Comparison of ENCODE assay signal across 9 mouse cellular contexts in the genomic region with DNA sequence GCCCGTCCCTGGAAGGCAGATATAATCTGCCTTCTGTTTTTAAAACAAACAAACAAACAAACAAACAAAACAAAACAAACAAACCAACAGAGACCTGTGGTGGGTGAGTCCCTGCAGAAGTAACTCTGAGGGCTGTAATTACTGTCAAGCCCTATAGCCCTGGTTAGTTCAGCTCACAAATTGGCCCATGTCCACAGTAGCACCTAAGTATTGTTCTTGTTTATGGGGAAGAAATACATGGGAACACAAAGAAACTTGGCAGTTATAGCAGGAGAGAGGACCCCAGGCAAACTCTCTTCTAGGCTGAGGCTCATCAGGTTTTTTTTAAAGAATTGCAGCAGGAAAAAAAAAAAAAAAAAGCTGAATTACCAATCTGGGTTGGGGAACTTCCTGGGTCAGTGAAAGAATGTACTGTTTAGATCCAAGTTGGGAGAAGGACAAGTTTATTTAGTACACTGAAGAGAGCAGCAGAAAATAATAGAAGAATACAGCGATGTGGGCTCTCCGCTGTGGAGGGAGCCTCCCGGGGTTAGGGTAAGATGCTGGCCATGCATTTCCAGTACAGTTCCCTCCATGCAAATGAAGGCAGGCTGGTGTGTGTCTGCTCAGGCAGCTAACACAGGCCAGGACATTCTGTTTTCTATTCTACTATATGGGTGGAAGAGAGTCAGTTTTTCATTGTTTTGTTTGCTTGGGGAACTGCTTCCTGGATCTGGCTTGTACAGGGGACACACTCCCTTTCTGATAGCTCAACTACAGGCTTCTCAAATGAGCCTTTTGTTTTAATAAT. TPM values are rescaled to one million over a fixed set of nuclear protein-coding genes. Genes with fewer than 3 reads are reported as not detected.
DNase-seq lines count a peak whose midpoint lies in the region; ATAC-seq and TF ChIP-seq lines count a peak whose summit lies in the region.
"Had no signal": no experiment of that assay in that cellular context is flagged by ENCODE, and none has a peak within 500 bp of the region (broad histone marks: within the 10 kb centered on the region; RNA-seq: fewer than 3 reads in every experiment).

No protein-coding gene starts in this region.

- no peak overlapping the region for H3K4me3 ChIP-seq in midbrain, postnatal 0 days (ENCODE audit: low read depth, low read length)
- H3K4me3 ChIP-seq in midbrain, embryonic 11.5 days (ENCODE audit: low read depth, low read length): no peak overlapping the region
- no peak overlapping the region for H3K4me3 ChIP-seq in intestine, embryonic 15.5 days (replicated peaks)
- no peak overlapping the region for H3K4me3 ChIP-seq in stomach, postnatal 0 days (ENCODE audit: low read depth, low read length)

- H3K27me3 ChIP-seq in midbrain, postnatal 0 days (ENCODE audit: insufficient read depth, low read length): no peaks in the 10 kb centered on the region
- no peaks in the 10 kb centered on the region for H3K27me3 ChIP-seq in midbrain, embryonic 11.5 days (ENCODE audit: control insufficient read depth, insufficient read depth, low read length)
- no peaks in the 10 kb centered on the region for H3K27me3 ChIP-seq in intestine, embryonic 15.5 days (replicated peaks)
- H3K27me3 ChIP-seq in stomach, postnatal 0 days (ENCODE audit: control insufficient read depth, insufficient read depth, low read length): no peaks in the 10 kb centered on the region

- 0 out of 2 replicates have a peak overlapping the region, but pooled peaks have one; percentile 26 for H3K27ac ChIP-seq in midbrain, postnatal 0 days (ENCODE audit: low read depth, low read length)
- H3K27ac ChIP-seq in midbrain, embryonic 11.5 days (ENCODE audit: low read depth, low read length): no peak overlapping the region
- peak overlapping the region; percentile 66 for H3K27ac ChIP-seq in intestine, embryonic 15.5 days
- peak overlapping the region; percentile 72 for H3K27ac ChIP-seq in stomach, postnatal 0 days (replicated peaks)
- H3K27ac ChIP-seq: liver, embryonic 14.5 days had no signal

- peak; percentile 29 to 33 for DNase-seq in heart, adult 18-20 months
- DNase-seq in heart, adult 8-10 months (ENCODE audit: low spot score): no peak
- no peak for DNase-seq in midbrain, postnatal 0 days (ENCODE audit: low spot score)
- DNase-seq in midbrain, embryonic 11.5 days (ENCODE audit: low spot score, missing footprints): no peak
- DNase-seq in stomach, postnatal 0 days (ENCODE audit: low spot score): no peak
- no peak for DNase-seq in cerebellum, postnatal 10 days
- no peak for DNase-seq in cerebellum, postnatal 14 days

- no peak for ATAC-seq in midbrain, postnatal 0 days (ENCODE audit: low FRiP score)
- no peak for ATAC-seq in midbrain, embryonic 11.5 days (ENCODE audit: low FRiP score)
- ATAC-seq in intestine, embryonic 15.5 days: peak; percentile 64
- ATAC-seq in stomach, postnatal 0 days (ENCODE audit: low FRiP score, low TSS enrichment): peak; percentile 38; the same call in 1 of the 2 replicates

- no peak overlapping the region for H3K4me2 ChIP-seq in midbrain, postnatal 0 days (ENCODE audit: low read depth, low read length, poor library complexity, severe bottlenecking)
- no peak overlapping the region for H3K4me2 ChIP-seq in midbrain, embryonic 11.5 days
- 0 out of 2 replicates have a peak overlapping the region, but pooled peaks have one; percentile 0 for H3K4me2 ChIP-seq in intestine, embryonic 15.5 days (replicated peaks)
- H3K4me2 ChIP-seq in stomach, postnatal 0 days (replicated peaks; ENCODE audit: low read depth): peak overlapping the region; percentile 14; the same call in 1 of the 2 replicates

- 37% methylated on average over 4 of the region's 4 CpGs for WGBS in midbrain, postnatal 0 days
- 48% methylated on average over 4 of the region's 4 CpGs for WGBS in midbrain, embryonic 11.5 days
- WGBS in intestine, embryonic 15.5 days: 38% methylated on average over 4 of the region's 4 CpGs
- 42% methylated on average over 4 of the region's 4 CpGs for WGBS in stomach, postnatal 0 days

- no peak for TF ChIP-seq CTCF in midbrain, postnatal 0 days (IDR thresholded peaks at IDR 0.05)
- TF ChIP-seq CTCF in stomach, postnatal 0 days (IDR thresholded peaks at IDR 0.05; ENCODE audit: low read depth): no peak

- no peaks in the 10 kb centered on the region for H3K36me3 ChIP-seq in midbrain, postnatal 0 days (ENCODE audit: insufficient read depth, low read length)
- H3K36me3 ChIP-seq in midbrain, embryonic 11.5 days (ENCODE audit: control insufficient read depth, insufficient read depth, low read length): no peaks in the 10 kb centered on the region
- H3K36me3 ChIP-seq in intestine, embryonic 15.5 days: no peaks in the 10 kb centered on the region
- no peaks in the 10 kb centered on the region for H3K36me3 ChIP-seq in stomach, postnatal 0 days (ENCODE audit: control insufficient read depth, insufficient read depth, low read length)

- no peaks in the 10 kb centered on the region for H3K4me1 ChIP-seq in midbrain, postnatal 0 days (ENCODE audit: insufficient read depth, low read length)
- no peaks in the 10 kb centered on the region for H3K4me1 ChIP-seq in midbrain, embryonic 11.5 days (ENCODE audit: control insufficient read depth, insufficient read depth, low read length)
- H3K4me1 ChIP-seq in intestine, embryonic 15.5 days (replicated peaks): peaks cover 7% of the 10 kb centered on the region; the same call in 1 of the 2 replicates
- H3K4me1 ChIP-seq in stomach, postnatal 0 days (replicated peaks; ENCODE audit: control insufficient read depth, insufficient read depth): peaks cover 5% of the 10 kb centered on the region; the same call in 1 of the 2 replicates

- TF ChIP-seq EP300 in stomach, postnatal 0 days (optimal IDR thresholded peaks at IDR 0.05): no peak

- H3K9ac ChIP-seq in midbrain, postnatal 0 days (replicated peaks; ENCODE audit: low read length, poor library complexity, severe bottlenecking): no peak overlapping the region
- H3K9ac ChIP-seq in midbrain, embryonic 11.5 days (ENCODE audit: low read length): no peak overlapping the region
- H3K9ac ChIP-seq in intestine, embryonic 15.5 days: no peak overlapping the region
- H3K9ac ChIP-seq in stomach, postnatal 0 days (ENCODE audit: low read length): no peak overlapping the region
- H3K9ac ChIP-seq: liver, embryonic 14.5 days had no signal

- no peaks in the 10 kb centered on the region for H3K9me3 ChIP-seq in midbrain, postnatal 0 days (ENCODE audit: low read length)
- H3K9me3 ChIP-seq in midbrain, embryonic 11.5 days (ENCODE audit: control insufficient read depth, low read length): no peaks in the 10 kb centered on the region
- H3K9me3 ChIP-seq in intestine, embryonic 15.5 days: no peaks in the 10 kb centered on the region
- H3K9me3 ChIP-seq in stomach, postnatal 0 days (ENCODE audit: control insufficient read depth, low read length): no peaks in the 10 kb centered on the region

RNA-seq across cellular contexts. Expression of a gene that starts 22.1 kb away (rescaled TPM):
- 1 to 10 TPM; 4.5 to 6.5 TPM for total RNA-seq in heart, adult 18-20 months (2021)
- 1 to 10 TPM; 3.8 to 5.3 (median 4.5) TPM for total RNA-seq in heart, adult 8-10 months (2022)
- total RNA-seq in midbrain, postnatal 0 days (2014; rRNA removed): 183 and 207 TPM in 2 replicates
- polyA plus RNA-seq in midbrain, postnatal 0 days (2015; fragmentation: Nextera tagmentation; extraction: Ambion mirVana): 61.4 and 78.6 TPM in 2 replicates
- 4.6 and 7.0 TPM in 2 replicates for polyA plus RNA-seq in midbrain, embryonic 11.5 days (2014; fragmentation: Nextera tagmentation; extraction: Ambion mirVana)
- polyA plus RNA-seq in intestine, embryonic 15.5 days (2015; fragmentation: Nextera tagmentation; extraction: Ambion mirVana): 14.3 and 15.1 TPM in 2 replicates
- 15.1 and 16.8 TPM in 2 replicates for polyA plus RNA-seq in stomach, postnatal 0 days (2015; fragmentation: Nextera tagmentation; extraction: Ambion mirVana)

RNA-seq across cellular contexts. Expression of a gene that starts 22.6 kb away (rescaled TPM):
- total RNA-seq in heart, adult 18-20 months (2021): under 1 TPM; 0.17 to 0.36 TPM
- total RNA-seq in heart, adult 8-10 months (2022): under 1 TPM; 0.11 to 0.28 (median 0.20) TPM
- total RNA-seq in midbrain, postnatal 0 days (2014; rRNA removed): 0.44 and 0.61 TPM in 2 replicates
- polyA plus RNA-seq in midbrain, postnatal 0 days (2015; fragmentation: Nextera tagmentation; extraction: Ambion mirVana): 0.17 and 0.25 TPM in 2 replicates
- 0.11 and 0.29 TPM in 2 replicates for polyA plus RNA-seq in midbrain, embryonic 11.5 days (2014; fragmentation: Nextera tagmentation; extraction: Ambion mirVana)
- 13.6 and 14.7 TPM in 2 replicates for polyA plus RNA-seq in intestine, embryonic 15.5 days (2015; fragmentation: Nextera tagmentation; extraction: Ambion mirVana)
- polyA plus RNA-seq in stomach, postnatal 0 days (2015; fragmentation: Nextera tagmentation; extraction: Ambion mirVana): 7.4 and 7.9 TPM in 2 replicates

Comparison
In these comparisons a context has a peak if more than half of its experiments do, and no peak if none do; other contexts are left out.
1. DNase-seq: peak in heart, adult 18-20 months (2 of 2); none in heart, adult 8-10 months (single experiment), midbrain, postnatal 0 days (single experiment), midbrain, embryonic 11.5 days (single experiment), stomach, postnatal 0 days (single experiment), cerebellum, postnatal 10 days (0 of 2) and cerebellum, postnatal 14 days (0 of 2).
2. ATAC-seq: peak in intestine, embryonic 15.5 days (single experiment) and stomach, postnatal 0 days (single experiment); none in midbrain, postnatal 0 days (single experiment) and midbrain, embryonic 11.5 days (single experiment).
3. H3K4me2 ChIP-seq: peak in intestine, embryonic 15.5 days (single experiment) and stomach, postnatal 0 days (single experiment); none in midbrain, postnatal 0 days (single experiment) and midbrain, embryonic 11.5 days (single experiment).